Mouse (Mus musculus) urinary bladder, postnatal 14 days (tissue): ENCODE results near the gene Abhd6.

Experiments used
- DNase-seq: peaks from one replicate; pipeline ENCODE4 v3.0.0; 2021; ENCODE audit warnings: low spot score

Gene Abhd6

GRCm38 (mm10) chr14:8062076-8062475 is 59.4 kb downstream of the Abhd6 start:
- no peak for DNase-seq

GRCm38 (mm10) chr14:8062537-8063301 is 60.0 kb downstream of the Abhd6 start:
- no peak for DNase-seq

GRCm38 (mm10) chr14:8063835-8064785 is 61.4 kb downstream of the Abhd6 start:
- DNase-seq = no peak

GRCm38 (mm10) chr14:8080165-8080679 is 77.5 kb downstream of the Abhd6 start, which contains the start of gene Rpp14:
Gene Rpp14 (plus strand): TSS chr14:8080367.
- peak; percentile 96 for DNase-seq

GRCm38 (mm10) chr14:8080718-8081117 is 78.0 kb downstream of the Abhd6 start:
- DNase-seq = peak; percentile 9

GRCm38 (mm10) chr14:8082949-8083348 is 80.2 kb downstream of the Abhd6 start:
- DNase-seq = no peak

- no peak for DNase-seq
These were observed 86.3 kb downstream of the Abhd6 start for GRCm38 (mm10) chr14:8089016-8089415.

GRCm38 (mm10) chr14:8092573-8092972 is 89.9 kb downstream of the Abhd6 start:
- no peak for DNase-seq

GRCm38 (mm10) chr14:8093427-8093826 is 90.7 kb downstream of the Abhd6 start:
- no peak for DNase-seq

- DNase-seq = no peak
These were observed 92.3 kb downstream of the Abhd6 start for GRCm38 (mm10) chr14:8094931-8095561.

- no peak for DNase-seq
These were observed 92.9 kb downstream of the Abhd6 start for GRCm38 (mm10) chr14:8095562-8095950.

- peak; percentile 93 for DNase-seq
These were observed 95.4 kb downstream of the Abhd6 start, which contains the start of gene Pxk for GRCm38 (mm10) chr14:8097978-8098686. Gene Pxk (plus strand): TSS chr14:8098211.

GRCm38 (mm10) chr14:8098687-8098995 is 95.9 kb downstream of the Abhd6 start:
- DNase-seq = no peak

- DNase-seq = peak; percentile 25
These were observed 96.9 kb downstream of the Abhd6 start for GRCm38 (mm10) chr14:8099561-8100021.

GRCm38 (mm10) chr14:8101886-8102285 is 99.2 kb downstream of the Abhd6 start:
- DNase-seq = no peak

- DNase-seq = no peak
These were observed 100.0 kb downstream of the Abhd6 start for GRCm38 (mm10) chr14:8102676-8103075.
